Mouse (Mus musculus): ENCODE data around the gene Bmpr1b.

The Bmpr1b gene

GRCm38 (mm10) chr3:141909136-141909535, 260.1 kb downstream of the Bmpr1b start:
- DNase-seq (ENCODE audit: low read depth, low spot score): no peak

GRCm38 (mm10) chr3:141905903-141906623, 263.2 kb downstream of the Bmpr1b start:
- no peak for DNase-seq (ENCODE audit: low read depth, low spot score)

GRCm38 (mm10) chr3:141900361-141900760, 268.9 kb downstream of the Bmpr1b start:
- no peak for DNase-seq (ENCODE audit: low read depth, low spot score)

GRCm38 (mm10) chr3:141899521-141899920, 269.7 kb downstream of the Bmpr1b start:
- DNase-seq (ENCODE audit: low read depth, low spot score): no peak

- no peak for DNase-seq (ENCODE audit: low read depth, low spot score)
Observed at GRCm38 (mm10) chr3:141897698-141898097, 271.5 kb downstream of the Bmpr1b start.

GRCm38 (mm10) chr3:141896870-141897554, 272.2 kb downstream of the Bmpr1b start:
- DNase-seq (ENCODE audit: low read depth, low spot score): no peak

GRCm38 (mm10) chr3:141895096-141895495, 274.1 kb downstream of the Bmpr1b start:
- DNase-seq (ENCODE audit: low read depth, low spot score): no peak

GRCm38 (mm10) chr3:141890668-141891067, 278.6 kb downstream of the Bmpr1b start:
- peak; percentile 31 for DNase-seq (ENCODE audit: low read depth, low spot score)

- peak; percentile 37 for DNase-seq (ENCODE audit: low read depth, low spot score)
Observed at GRCm38 (mm10) chr3:141887476-141888274, 281.6 kb downstream of the Bmpr1b start.

GRCm38 (mm10) chr3:141884190-141884589, 285.0 kb downstream of the Bmpr1b start:
- no peak for DNase-seq (ENCODE audit: low read depth, low spot score)

- DNase-seq (ENCODE audit: low read depth, low spot score): no peak
Observed at GRCm38 (mm10) chr3:141882496-141882895, 286.7 kb downstream of the Bmpr1b start.

- no peak for DNase-seq (ENCODE audit: low read depth, low spot score)
Observed at GRCm38 (mm10) chr3:141872337-141873042, 296.7 kb downstream of the Bmpr1b start.

GRCm38 (mm10) chr3:141871805-141872204, 297.4 kb downstream of the Bmpr1b start:
- no peak for DNase-seq (ENCODE audit: low read depth, low spot score)

- peak; percentile 62 for DNase-seq (ENCODE audit: low read depth, low spot score)
Observed at GRCm38 (mm10) chr3:141862816-141863461, 306.3 kb downstream of the Bmpr1b start.

GRCm38 (mm10) chr3:141857123-141857522, 312.1 kb downstream of the Bmpr1b start:
- peak; percentile 11 for DNase-seq (ENCODE audit: low read depth, low spot score)

- no peak for DNase-seq (ENCODE audit: low read depth, low spot score)
Observed at GRCm38 (mm10) chr3:141854339-141854738, 314.9 kb downstream of the Bmpr1b start.

GRCm38 (mm10) chr3:141850141-141850540, 319.1 kb downstream of the Bmpr1b start:
- no peak for DNase-seq (ENCODE audit: low read depth, low spot score)

GRCm38 (mm10) chr3:141849206-141849605, 320.0 kb downstream of the Bmpr1b start:
- DNase-seq (ENCODE audit: low read depth, low spot score): no peak

GRCm38 (mm10) chr3:141838864-141839263, 330.4 kb downstream of the Bmpr1b start:
- peak; percentile 69 for DNase-seq (ENCODE audit: low read depth, low spot score)

GRCm38 (mm10) chr3:141831135-141831534, 338.1 kb downstream of the Bmpr1b start:
- DNase-seq (ENCODE audit: low read depth, low spot score): peak; percentile 59

- no peak for DNase-seq (ENCODE audit: low read depth, low spot score)
Observed at GRCm38 (mm10) chr3:141828301-141828700, 340.9 kb downstream of the Bmpr1b start.

Measured in forelimb bud, embryonic 11.5 days (tissue).